Mouse (Mus musculus): Measurements from ENCODE around the gene Zfp974.
"Not testable (repeated sequence)": the region's sequence is repeated elsewhere in the genome, so short reads cannot be mapped to it uniquely, and the experiment has no call there.

The Zfp974 gene

DNA sequence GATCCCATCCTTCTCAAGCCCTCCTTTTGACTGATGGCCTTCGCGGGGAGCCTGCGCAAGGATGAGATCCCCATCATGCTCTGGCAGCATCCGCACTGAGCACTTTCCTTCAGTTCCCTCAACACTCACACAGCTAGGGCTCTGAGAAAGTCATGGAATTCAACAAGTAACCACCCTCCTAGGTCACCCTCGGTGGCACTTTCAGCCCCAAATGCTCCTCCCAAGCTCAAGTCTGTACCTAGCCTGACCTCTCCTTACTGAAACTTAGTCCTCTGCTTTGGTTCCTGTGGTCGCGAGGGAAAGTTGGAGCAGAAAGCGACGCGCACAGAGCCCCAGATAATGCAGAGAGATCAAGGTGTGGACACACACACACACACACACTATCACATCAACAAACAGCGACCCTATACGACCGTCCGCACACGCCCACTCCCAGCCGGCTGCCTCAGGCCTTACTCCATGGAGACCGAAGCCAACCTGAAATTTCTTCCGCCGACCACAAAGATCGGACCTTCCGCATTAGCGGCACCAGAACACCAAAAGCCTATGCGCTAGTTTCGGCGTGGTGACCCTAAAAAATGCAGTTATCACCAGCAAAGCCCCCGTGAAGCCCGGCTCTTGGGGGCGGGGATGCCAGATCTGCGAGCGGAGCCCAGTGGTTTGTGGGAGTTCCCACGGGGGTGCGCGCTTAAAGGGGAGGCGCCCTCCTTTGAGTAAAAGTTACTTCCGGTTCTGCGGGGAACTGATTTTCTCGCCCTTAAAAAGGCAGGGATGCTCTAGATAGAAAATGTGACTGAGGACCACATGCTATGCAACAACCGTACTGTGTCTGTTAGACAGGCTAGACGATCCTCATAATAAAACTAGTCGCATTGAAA lies at the start of gene Zfp974:
Gene Zfp974 (minus strand): TSS at position 643 of the 878 bp plus-strand sequence.
- ChIA-PET POLR2A (interaction anchor here in 1 of 4 experiments (0.7 to 1.3 kb wide), 4 partner anchors 15 to 90 kb away, joined by 3 to 5 read pairs (median 3); partner anchors contain the start of genes Zfp59 and Zfp780b), CTCF (interaction anchor here in 1 of 4 experiments (1.1 kb wide), 1 partner anchor 121 kb away, joined by 4 read pairs; the partner anchor contains the start of gene Psmc4)

DNA sequence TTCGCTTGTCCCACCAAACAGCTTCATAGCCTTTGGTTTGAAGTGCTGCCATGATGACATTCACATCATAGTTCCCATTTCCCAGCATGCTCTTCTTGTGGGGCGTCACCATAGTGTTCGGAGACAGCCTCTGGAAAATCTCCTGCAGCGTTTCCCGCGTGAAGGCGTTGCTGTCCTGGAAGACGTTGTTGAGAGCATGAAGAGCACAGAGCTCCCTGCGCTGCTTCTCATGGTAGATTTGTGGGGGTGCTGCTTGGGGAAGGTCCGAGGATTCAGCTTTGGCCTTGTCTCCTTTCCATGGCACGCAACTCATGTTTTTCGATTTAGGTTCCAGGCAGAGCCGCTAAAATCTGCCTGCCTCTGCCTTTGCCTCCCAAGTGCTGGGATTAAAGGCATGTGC lies 20.2 kb upstream of the Zfp974 start:
- POLR2A ChIA-PET = not testable (repeated sequence)

DNA sequence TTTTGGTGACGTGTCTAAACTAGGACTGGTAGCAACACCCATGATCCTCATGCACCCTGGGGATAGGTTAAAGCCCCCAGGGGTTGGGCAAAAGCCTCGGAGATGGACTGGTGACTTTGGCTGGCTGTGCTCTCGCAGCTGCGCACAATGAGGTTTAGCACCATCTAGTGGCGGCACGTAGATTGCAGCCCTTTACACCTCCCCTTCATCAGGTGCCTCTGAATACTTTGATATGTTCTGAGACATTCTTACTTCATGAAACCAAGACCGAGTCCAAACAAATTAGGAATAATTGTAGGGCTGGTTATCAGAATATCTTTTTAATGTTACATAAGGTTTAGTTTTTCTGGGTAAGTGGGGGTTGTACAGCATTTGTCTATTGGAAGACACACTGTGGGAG lies 12.6 kb upstream of the Zfp974 start:
- CTCF ChIA-PET, POLR2A ChIA-PET: not testable (repeated sequence)

More for the DNA sequence above, 20.2 kb upstream of the Zfp974 start:
- CTCF ChIA-PET = not testable (repeated sequence)

DNA sequence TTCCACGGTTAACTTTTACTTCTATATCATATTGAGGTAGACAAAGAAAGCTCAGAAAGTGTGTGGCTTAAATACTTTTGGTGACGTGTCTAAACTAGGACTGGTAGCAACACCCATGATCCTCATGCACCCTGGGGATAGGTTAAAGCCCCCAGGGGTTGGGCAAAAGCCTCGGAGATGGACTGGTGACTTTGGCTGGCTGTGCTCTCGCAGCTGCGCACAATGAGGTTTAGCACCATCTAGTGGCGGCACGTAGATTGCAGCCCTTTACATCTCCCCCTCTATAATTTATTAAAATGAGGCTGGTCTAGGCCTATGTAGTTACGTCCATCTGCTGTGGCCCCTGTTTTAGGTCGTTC lies 4.5 kb upstream of the Zfp974 start:
- POLR2A ChIA-PET, CTCF ChIA-PET: not testable (repeated sequence)

DNA sequence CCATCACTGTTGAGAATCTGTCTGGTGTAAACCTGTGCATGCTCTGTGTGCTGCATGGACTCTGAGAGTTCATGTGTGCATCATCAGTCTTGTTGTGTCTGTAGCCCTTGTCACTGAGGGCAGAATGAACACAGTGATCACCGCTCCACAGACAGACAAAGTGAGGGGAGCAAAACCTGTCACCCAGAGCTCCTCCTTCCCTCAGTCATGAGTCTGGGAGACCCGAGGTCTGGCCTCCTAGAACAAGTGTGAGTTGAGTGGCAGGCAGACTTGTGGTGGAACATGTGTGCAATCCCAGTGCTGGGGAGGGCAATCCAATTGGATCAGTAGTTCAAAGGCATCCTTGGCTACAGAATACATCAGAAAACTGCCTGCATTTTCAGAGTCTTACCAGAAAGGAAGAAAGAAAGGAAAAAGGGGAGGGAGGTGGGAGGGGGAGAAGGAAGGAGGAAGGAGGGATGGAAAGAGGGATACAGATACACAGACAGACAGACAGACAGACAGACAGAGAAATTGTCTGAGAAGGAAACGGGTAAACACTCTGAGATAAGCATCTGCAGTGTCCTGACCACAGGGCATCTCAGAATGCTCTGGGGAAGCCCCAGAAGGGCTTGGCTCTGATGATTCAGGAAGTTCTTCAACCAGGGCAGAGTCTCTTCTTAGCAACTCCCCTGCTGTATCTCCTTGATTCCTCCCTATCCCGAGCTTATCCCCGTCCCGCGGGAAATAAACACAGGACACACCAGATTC lies 4.0 kb upstream of the Zfp974 start:
- ChIA-PET POLR2A (no interaction called here), CTCF (interaction anchor here in 1 of 4 experiments (0.7 kb wide), 1 partner anchor 345 kb away, joined by 3 read pairs; no protein-coding TSS in a partner anchor)

DNA sequence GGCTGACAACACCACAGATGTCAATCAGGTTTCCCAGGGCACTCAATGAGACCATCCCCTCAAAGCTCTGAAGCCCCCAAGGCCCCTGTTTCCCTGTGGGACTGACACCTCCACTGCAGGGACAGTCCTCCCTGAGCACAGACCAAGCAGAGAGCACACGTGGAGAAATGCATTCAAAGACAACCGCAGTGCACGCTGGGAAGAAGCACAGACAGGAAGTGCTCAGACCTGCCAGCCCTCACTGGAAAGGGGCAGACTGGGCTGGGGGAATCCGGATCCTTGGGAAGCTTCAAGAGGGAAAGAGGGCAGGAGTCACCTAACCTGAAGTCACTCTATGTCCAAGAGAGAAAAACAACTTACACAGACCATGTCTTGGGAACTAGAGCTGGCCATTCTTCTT lies 2.2 kb downstream of the Zfp974 start:
- ChIA-PET CTCF (interaction anchor here in 1 of 4 experiments (0.6 kb wide), 1 partner anchor 193 kb away, joined by 3 read pairs; no protein-coding TSS in a partner anchor), POLR2A (interaction anchor here in 1 of 4 experiments (1.0 kb wide), 1 partner anchor 193 kb away, joined by 3 read pairs; no protein-coding TSS in a partner anchor)

DNA sequence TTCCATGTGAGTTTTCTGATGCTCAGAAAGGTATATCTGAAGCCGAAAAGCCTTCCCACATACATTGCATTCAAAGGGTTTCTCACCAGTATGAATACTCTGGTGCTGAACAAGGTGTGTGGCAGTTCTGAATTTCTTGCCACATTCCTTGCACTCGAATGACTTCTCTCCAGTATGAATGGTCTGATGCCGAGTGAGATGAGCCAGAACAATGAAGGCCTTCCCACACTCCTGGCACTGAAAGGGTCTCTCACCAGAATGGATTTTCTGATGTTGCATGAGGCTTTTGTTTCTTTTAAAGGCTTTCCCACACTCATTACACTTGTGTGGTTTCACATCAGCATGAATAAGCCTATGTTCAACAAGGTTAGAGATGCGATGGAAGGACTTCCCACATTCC lies 18.3 kb downstream of the Zfp974 start:
- POLR2A ChIA-PET = not testable (repeated sequence)

DNA sequence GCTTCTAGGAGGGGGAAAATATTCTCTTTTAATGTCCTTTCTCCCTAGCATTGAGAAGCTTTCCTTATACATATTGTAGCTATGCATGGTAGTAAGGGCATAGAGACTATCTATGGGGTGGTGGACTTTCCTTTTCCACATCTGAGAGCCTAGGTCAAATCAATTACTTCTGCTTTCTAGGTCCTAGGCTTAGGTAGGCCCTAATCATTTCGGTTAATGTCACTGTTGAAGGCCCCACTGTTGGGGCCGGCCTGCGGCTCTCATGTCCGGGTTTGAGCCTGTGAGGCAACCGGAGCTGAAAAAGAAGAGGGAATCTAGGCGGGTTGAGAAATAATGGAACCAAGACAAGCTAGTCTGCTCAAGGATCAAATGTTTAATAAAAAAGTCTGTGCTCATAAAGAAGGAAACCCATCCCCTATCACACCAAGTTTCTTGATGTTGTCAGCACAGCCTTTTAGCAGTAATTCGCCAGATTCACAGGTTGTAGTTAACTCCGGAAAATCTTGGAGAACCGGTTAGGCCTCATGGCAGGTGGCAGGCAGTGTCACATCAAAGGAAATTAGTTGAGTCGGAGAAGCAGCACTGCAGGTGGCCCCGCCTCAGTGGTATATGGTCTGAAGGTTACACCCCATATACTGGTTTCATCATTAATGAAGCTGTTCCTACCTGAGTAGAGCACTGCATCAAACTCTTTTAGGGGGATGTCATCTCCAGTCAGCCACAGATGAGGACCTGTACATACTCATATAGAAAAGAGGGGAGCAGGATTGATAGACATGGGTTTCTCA lies 24.0 kb downstream of the Zfp974 start:
- ChIA-PET CTCF (no interaction called here), POLR2A (no interaction called here)

More for the DNA sequence above, 18.3 kb downstream of the Zfp974 start:
- CTCF ChIA-PET = not testable (repeated sequence)

DNA sequence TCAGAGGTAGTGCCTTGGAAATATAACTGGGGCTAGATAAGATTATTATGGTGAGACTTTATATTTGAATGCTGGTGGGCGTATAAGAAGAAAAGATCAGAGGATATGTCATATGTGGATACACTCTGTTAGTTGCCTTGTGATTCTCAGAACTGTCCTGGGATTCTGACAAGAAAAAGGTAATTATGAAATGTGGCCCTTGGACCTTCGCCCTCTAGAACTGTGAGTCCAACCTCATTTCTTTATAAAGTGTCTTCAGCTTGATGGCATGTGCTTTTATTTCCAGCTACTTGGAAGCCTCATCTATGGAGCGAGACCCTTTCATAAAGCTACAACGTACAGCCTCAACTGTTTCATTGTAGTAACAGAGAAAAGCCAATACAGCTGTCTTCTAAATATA lies 28.7 kb downstream of the Zfp974 start:
- ChIA-PET POLR2A (interaction anchor here in 1 of 4 experiments (1.1 kb wide), 1 partner anchor 27 kb away, joined by 3 read pairs; no protein-coding TSS in a partner anchor), CTCF (no interaction called here)

DNA sequence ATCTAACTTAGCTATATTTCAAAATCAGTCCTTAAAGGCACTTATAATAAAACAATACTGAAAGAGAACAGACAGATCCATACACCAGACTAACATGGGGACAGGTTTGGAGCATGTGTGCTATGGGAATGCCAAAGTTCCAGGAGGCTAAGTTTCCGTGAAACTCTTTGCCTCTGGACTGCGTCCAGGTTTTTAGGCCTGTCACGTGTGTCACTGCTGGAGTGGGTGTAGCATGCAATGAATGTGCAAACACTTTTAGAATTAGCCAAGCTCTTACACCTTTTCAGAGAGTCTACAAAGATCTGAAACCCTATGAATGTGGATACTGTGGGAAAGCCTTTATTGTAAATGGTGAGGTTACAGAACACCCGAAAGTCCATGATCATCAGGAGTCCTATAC lies 47.5 kb downstream of the Zfp974 start:
- POLR2A ChIA-PET = no interaction called here
- CTCF ChIA-PET = interaction anchor here in 2 of 4 experiments (0.6 to 1.0 kb wide), 2 partner anchors 99 to 266 kb away, joined by 3 to 10 read pairs; no protein-coding TSS in a partner anchor

DNA sequence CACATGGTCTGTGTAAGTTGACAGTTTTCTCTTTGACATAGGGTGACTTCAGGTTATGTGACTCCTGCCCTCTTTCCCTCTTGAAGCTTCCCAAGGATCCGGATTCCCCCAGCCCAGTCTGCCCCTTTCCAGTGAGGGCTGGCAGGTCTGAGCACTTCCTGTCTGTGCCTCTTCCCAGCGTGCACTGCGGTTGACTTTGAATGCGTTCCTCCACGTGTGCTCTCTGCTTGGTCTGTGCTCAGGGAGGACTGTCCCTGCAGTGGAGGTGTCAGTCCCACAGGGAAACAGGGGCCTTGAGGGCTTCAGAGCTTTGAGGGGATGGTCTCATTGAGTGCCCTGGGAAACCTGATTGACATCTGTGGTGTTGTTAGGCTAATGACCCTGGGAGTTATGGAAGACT lies 66.7 kb downstream of the Zfp974 start:
- CTCF ChIA-PET = interaction anchor here in 1 of 4 experiments (0.6 kb wide), 1 partner anchor 9 kb away, joined by 4 read pairs; no protein-coding TSS in a partner anchor

DNA sequence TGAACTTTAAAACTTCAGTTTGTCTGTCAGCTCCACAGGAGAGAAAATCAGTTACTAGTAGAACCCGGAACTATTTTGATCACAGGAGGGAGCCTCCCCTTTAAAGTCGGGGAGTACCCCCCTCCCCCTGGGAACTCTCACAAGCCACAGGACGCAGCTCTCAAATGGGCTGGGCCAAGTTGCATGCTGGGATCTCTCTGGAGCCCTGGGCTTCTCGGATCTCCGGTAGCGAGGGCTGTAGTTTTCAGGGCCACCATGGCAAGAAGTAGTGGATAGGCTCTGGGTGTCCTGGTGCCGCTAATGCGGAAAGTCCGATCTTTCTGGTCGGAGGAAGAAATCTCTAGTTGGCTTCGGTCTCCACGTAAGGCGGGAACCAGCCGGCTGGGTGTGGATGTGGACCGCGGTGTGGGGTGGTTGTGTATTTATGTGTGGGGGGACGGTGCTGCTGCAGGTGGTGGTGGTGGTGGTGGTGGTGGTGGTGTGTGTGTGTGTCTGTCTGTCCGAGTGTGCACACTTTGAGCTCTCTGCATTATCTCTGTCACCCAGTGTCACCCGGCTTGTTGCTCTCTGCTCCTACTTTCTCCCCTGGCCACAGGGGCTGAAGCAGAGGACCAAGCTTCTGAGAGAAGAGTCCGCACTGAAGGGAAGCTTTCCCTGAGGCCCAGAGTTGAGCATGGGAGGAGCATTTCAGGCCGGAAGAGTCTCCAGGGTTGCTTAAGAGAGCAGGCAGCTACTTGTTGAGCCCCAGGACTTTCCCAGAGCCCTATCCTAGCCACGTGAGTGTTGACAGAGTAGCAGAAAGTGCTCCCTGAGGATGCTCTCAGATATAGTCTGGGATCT lies 68.6 kb downstream of the Zfp974 start:
- CTCF ChIA-PET = interaction anchor here in 3 of 4 experiments (0.6 to 0.7 kb wide), 4 partner anchors 34 to 916 kb away, joined by 3 to 4 read pairs (median 3); no protein-coding TSS in a partner anchor
- POLR2A ChIA-PET = interaction anchor here in 3 of 4 experiments (0.6 to 3.3 kb wide), 26 partner anchors 9 to 461 kb away, joined by 3 to 27 read pairs (median 3); partner anchors contain the start of genes Zfp60 (in 2 of the 3), Dyrk1b (in 1 of the 3), Fbl (in 1 of the 3) and Zfp607b (in 1 of the 3)

More for the DNA sequence above, 66.7 kb downstream of the Zfp974 start:
- POLR2A ChIA-PET = interaction anchor here in 1 of 4 experiments (0.6 to 0.7 kb wide), 2 partner anchors 22 to 285 kb away, joined by 3 to 4 read pairs; no protein-coding TSS in a partner anchor

DNA sequence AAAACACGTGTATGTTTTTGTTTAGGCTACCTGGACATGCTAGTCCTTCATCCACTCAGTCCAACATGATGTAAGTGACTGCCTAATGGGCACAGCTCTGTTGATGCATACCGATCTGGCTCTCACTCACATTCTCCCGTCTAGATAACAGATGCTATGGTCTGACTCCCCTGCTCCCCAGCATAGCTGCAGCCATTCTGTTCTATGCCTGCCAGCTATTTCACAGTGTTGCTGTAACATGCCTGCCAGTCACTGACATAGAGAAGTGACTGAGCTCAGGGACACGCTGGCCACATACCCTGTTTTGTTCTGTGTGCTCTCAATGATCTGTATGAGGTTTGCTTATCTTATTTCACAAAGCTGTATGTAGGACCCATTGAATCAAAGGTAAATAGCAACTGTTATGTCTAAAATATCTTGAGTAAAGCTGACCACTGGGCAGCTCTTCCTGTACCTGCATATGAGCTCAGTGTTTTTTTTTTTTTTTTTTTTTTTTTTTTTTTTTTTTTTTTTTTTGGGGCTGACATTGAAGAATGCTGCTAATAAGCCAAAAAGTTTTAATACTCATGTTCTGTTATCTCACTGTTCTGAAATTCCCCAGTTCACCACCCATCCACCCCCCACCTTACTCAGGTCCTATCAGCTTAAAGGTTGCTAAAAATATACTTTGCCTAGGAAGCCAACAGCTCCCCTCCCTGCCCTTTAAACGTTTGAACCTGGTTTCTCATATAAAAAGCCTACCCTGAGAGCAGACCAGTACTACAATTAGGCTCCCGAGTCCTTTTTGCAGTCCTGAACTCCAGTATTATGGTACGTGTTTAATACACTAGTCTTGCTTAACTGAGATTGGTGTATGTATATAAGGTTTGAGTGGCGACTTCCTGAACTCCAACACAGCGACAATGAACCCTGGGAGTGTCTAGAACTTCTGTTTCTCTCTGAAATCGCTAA lies 69.7 kb downstream of the Zfp974 start:
- POLR2A ChIA-PET = interaction anchor here in 3 of 4 experiments (0.6 to 3.3 kb wide), 21 partner anchors 8 to 320 kb away, joined by 3 to 27 read pairs (median 3); partner anchors contain the start of genes Zfp60 (in 2 of the 3), Dyrk1b (in 1 of the 3), Fbl (in 1 of the 3) and Zfp607b (in 1 of the 3)
- CTCF ChIA-PET = interaction anchor here in 1 of 4 experiments (0.6 kb wide), 1 partner anchor 55 kb away, joined by 4 read pairs; no protein-coding TSS in a partner anchor

All from embryonic stem cell, embryonic (primary cell).